Mouse (Mus musculus): ENCODE results near the gene Aox2. TPM values are rescaled to one million over a fixed set of nuclear protein-coding genes. Genes with fewer than 3 reads are reported as not detected.
"Not testable (repeated sequence)": the region's sequence is repeated elsewhere in the genome, so short reads cannot be mapped to it uniquely, and the experiment has no call there.

Gene Aox2
- polyA plus RNA-seq, 1 experiment from 2014 or later = 0.04 TPM

DNA sequence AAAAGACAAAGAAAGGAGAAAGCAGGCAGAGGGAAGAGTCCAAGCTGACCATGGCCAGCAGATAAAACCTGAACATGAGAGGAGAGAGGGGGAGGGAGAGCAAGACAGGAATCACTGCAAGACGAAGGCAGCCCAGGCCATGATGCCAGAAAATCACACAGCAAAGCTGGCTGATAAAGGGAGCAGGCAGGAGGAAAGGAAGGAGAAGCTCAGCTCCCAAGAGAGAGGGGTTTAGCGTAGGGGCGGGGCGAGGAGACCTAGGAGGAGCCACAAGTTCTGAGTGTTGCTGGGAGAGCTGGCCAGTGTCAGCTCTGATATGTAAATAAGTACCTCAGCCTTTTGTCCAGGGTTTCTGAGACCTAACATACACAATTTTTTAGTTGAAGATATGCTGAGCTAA, 84.2 kb downstream of the Aox2 start:
- H3K9ac ChIP-seq = no peak overlapping the region
- no peaks in the 10 kb centered on the region for H3K36me3 ChIP-seq
- H3K27ac ChIP-seq = no peak overlapping the region
- H3K4me3 ChIP-seq = no peak overlapping the region
- no peak overlapping the region for H3K4me2 ChIP-seq (replicated peaks)
- H3K27me3 ChIP-seq = no peaks in the 10 kb centered on the region
- no peaks in the 10 kb centered on the region for H3K4me1 ChIP-seq
- WGBS = 66% methylated on average over 4 of the region's 4 CpGs
- ATAC-seq (ENCODE audit: low FRiP score) = no peak
- no peaks in the 10 kb centered on the region for H3K9me3 ChIP-seq (replicated peaks)

DNA sequence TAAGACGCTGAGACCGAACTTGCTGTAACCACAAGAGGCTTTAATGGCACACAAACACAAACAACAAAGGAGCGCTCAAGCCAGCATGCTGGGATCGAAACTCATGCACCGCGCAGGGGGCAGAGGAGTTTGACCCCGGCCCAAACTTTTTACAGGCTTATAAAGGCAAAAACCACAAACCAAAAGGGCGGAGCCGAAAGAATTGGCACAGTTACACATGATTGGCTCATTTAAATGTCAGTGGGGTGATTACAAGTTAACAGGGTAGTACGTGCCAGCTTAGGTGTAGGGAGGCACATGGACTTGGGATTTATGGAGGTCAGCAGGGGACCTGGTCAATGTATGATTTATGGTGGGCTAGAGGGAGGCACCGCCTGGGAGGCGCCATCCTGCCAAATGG, 86.4 kb downstream of the Aox2 start:
- ATAC-seq (ENCODE audit: low FRiP score) = no peak
- 91% methylated on average over 12 of the region's 12 CpGs for whole genome bisulfite sequencing
- no peaks in the 10 kb centered on the region for H3K27me3 ChIP-seq
- H3K27ac ChIP-seq = no peak overlapping the region
- no peak overlapping the region for H3K4me2 ChIP-seq (replicated peaks)
- H3K36me3 ChIP-seq = no peaks in the 10 kb centered on the region
- H3K4me1 ChIP-seq = no peaks in the 10 kb centered on the region
- no peaks in the 10 kb centered on the region for H3K9me3 ChIP-seq (replicated peaks)
- no peak overlapping the region for H3K9ac ChIP-seq
- H3K4me3 ChIP-seq = no peak overlapping the region

DNA sequence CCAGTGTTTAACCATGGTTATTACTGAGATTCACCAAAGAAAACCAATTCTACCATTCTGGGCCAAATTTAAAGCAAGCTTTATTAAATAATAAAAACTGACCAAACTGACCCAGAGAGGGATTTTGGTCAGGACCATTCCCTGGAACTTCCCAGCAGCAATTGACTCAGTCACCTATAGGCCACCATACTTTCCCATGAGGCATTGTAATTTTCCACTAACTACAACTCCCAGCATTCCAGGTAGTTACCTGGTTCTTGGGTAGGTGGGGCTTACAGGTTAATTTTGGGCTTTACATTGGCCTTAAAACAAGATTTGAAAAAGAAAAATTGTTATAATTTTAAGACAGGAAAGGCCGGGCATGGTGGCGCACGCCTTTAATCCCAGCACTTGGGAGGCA, 87.7 kb downstream of the Aox2 start:
- no peak overlapping the region for H3K9ac ChIP-seq
- H3K36me3 ChIP-seq = no peaks in the 10 kb centered on the region
- H3K27me3 ChIP-seq = no peaks in the 10 kb centered on the region
- WGBS = 97% methylated on average over 3 of the region's 3 CpGs
- no peak overlapping the region for H3K27ac ChIP-seq
- no peak for ATAC-seq (ENCODE audit: low FRiP score)
- no peaks in the 10 kb centered on the region for H3K4me1 ChIP-seq
- no peaks in the 10 kb centered on the region for H3K9me3 ChIP-seq (replicated peaks)
- no peak overlapping the region for H3K4me3 ChIP-seq
- H3K4me2 ChIP-seq (replicated peaks) = no peak overlapping the region

DNA sequence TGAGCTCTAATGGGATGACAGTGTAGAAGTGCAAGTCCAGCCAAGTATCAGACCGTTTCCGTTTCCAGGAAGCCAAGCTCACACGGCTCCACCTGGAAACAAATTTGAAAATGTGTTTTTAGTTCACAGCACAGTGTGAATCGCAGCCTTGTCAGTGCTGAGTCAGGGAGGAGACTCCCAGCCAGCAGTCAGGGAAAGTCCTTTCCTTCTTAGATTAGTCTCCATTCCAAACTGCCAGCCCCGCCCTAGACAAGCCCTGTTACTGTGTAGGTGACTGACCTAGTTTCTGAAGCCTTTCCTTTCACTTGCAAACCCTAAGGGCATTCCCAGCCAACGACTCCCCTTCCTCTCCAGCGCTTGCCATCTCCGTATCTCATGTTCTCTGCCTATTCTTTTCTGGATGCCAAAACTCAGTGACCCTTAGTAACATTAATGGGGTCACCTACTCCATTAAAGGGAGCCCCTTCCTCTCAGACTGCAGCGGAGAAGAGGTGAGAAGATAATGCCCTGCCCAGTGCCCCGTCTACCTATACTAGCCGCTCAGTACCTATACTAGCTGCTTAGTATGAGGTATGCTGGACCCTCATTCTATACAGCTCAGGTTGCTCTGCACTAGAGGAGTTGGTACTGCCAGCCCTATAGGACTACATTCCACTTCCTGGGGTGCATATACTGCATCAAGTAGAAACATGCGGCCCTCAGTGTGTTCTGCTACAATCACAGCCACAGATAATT, 88.8 kb downstream of the Aox2 start:
- Histone ChIP-seq H3K27me3 (no peaks in the 10 kb centered on the region), H3K9ac (no peak overlapping the region), H3K4me2 (replicated peaks) (no peak overlapping the region), H3K4me3 (no peak overlapping the region), H3K9me3 (replicated peaks) (no peaks in the 10 kb centered on the region), H3K36me3 (no peaks in the 10 kb centered on the region), H3K4me1 (no peaks in the 10 kb centered on the region), H3K27ac (no peak overlapping the region)
- ATAC-seq (ENCODE audit: low FRiP score) = no peak
- 78% methylated on average over 12 of the region's 12 CpGs for WGBS

DNA sequence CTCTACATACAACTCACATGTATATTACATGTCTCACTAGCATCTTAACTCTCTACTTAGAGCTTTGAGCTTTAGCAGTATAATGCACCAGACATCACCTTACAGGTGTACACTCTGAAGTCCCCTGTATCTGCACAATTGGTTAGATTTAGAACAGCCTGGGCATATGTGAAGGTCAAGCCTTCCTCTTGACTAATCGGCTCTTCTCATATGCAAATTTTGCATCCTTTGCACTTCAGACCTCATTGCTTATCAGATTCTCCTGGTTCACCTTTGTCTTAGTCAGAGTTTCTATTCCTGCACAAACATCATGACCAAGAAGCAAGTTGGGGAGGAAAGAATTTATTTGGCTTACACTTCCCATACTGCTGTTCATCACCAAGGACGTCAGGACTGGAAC, 91.6 kb downstream of the Aox2 start:
- no peak for ATAC-seq (ENCODE audit: low FRiP score)
- H3K36me3 ChIP-seq = no peaks in the 10 kb centered on the region
- H3K27me3 ChIP-seq = no peaks in the 10 kb centered on the region
- H3K4me3 ChIP-seq = no peak overlapping the region
- WGBS = 81% methylated on average over 2 of the region's 2 CpGs
- H3K9ac ChIP-seq = no peak overlapping the region
- H3K9me3 ChIP-seq (replicated peaks) = no peaks in the 10 kb centered on the region
- no peak overlapping the region for H3K4me2 ChIP-seq (replicated peaks)
- H3K4me1 ChIP-seq = no peaks in the 10 kb centered on the region
- no peak overlapping the region for H3K27ac ChIP-seq

DNA sequence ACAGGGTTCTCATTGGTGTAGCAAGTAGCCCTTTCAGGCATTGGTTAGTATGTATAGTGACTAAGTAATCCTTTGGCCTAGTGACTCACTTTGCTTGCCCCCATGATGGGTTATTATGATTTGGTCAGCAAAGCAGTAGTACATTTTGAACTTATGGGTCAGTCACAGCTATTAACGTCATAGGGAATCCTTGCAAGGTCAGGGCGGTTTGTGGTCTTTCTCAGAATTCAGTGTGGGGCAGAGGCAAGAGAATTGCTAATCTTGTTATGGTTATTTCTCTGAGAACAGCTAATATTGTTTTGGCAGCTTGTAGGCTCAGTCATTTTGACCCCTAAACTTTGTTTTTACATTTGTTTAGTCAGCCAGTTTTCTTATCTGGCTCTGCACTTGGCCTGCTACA, 96.1 kb downstream of the Aox2 start:
- H3K4me1 ChIP-seq; H3K27me3 ChIP-seq; H3K4me3 ChIP-seq; H3K4me2 ChIP-seq (replicated peaks); H3K36me3 ChIP-seq; H3K27ac ChIP-seq; ATAC-seq (ENCODE audit: low FRiP score); H3K9ac ChIP-seq; H3K9me3 ChIP-seq (replicated peaks): not testable (repeated sequence)
- 90% methylated on average over 2 of the region's 2 CpGs for WGBS

DNA sequence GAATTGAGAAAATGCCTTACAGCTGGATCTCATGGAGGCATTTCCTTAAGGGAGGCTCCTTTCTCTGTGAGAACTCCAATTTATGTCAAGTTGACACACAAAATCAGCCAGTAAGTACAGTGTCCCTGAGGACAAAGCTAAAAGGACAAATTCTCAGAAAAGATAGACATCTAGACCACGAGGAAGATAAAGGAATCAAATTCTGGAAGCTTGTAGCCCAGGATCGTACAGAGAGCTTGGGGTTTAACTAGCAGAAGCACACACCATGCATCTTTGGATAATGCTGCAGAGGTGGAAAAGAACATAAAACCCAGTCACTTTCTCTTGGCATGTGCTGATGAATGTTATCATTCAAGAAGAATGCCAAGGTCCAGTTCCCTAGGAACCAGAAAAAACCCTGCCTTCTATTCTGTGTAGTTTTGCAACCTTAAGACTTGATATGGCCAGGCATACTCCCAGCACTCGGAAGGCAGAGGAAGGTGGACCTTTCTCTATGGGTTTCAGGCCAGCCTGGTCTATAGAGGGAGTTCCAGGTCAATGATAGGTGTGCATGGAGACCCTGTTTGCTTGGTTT, 97.5 kb downstream of the Aox2 start:
- Histone ChIP-seq H3K4me1 (no peaks in the 10 kb centered on the region), H3K36me3 (no peaks in the 10 kb centered on the region), H3K9me3 (replicated peaks) (no peaks in the 10 kb centered on the region), H3K4me2 (replicated peaks) (no peak overlapping the region), H3K27ac (no peak overlapping the region), H3K27me3 (no peaks in the 10 kb centered on the region), H3K9ac (no peak overlapping the region), H3K4me3 (no peak overlapping the region)
- 77% methylated on average over 3 of the region's 3 CpGs for WGBS
- no peak for ATAC-seq (ENCODE audit: low FRiP score)

DNA sequence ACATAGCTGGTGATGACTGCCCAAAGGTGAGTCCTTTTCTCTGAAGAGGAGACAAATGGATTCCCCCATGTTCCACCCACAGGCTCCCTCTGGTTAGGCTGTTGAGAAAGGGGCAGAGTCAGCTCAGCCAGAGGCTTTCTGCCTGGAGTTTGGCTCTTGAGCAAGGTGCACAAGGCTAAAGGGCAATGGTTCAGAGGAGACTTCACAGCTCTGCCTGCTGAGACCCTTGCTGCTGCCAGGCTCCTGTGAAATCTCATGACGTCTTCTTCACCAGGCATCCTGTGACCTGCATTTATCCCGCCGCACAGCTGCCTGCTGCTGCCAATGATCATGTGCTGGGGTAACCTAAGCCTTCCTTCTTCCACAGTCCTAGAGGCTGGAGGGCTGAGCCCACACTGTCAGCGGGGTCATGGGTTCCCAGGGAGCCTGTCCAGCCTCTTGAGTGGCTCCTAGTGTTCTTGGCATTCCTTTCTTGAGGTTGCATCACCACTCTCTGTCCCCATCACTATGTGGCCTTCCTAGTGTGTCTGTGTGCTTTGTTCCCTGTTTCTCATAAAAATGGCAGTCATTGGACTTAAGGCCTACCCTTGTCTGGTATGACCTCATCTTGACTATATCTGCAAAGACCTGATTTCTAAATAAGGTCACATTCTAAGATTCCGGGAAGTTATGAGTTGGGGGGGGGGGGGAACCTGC, 104.6 kb downstream of the Aox2 start:
- Histone ChIP-seq H3K4me3 (no peak overlapping the region), H3K9ac (no peak overlapping the region), H3K36me3 (no peaks in the 10 kb centered on the region), H3K4me2 (replicated peaks) (no peak overlapping the region), H3K9me3 (replicated peaks) (no peaks in the 10 kb centered on the region), H3K27me3 (no peaks in the 10 kb centered on the region), H3K4me1 (no peaks in the 10 kb centered on the region), H3K27ac (no peak overlapping the region)
- 79% methylated on average over 5 of the region's 5 CpGs for WGBS
- ATAC-seq (ENCODE audit: low FRiP score) = no peak

DNA sequence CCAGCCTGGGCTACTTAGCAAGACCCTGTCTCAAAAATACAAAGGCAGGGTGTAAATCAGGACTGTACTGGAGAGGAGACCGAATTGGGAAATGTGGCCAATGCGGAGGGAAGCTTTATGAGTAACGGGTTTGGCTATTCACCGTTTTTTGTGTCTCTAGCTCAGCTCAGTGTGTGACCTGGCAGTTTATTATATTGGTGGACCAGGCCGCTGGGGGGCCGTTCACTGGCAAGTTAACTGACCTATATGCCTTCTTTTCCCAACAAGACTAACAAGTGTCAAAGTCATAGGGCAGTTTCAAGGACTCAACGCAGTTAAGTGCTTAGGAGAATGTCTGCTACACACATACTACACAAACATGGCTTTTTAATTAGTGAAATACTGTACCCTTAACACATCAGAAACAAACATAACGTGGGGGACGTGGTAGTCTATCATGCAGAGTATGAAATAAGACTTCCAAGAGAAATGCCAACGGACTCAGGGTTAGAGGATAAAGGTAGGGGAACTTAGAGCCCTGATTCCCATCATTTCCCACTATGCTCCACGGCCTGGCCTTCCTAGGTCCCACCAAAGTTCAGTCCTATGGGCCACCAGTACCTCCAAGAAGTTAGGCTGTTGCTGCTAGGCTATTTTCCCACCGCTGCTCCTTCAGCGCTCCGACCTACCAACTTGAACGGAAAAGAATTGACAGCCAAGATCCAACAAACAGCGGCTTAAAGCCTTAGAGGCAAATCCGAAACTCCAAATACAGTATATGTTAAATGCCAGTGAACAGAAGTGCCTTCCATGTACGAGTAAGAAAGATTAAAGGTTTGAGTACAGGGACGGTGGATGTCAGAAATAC, 113.5 kb downstream of the Aox2 start:
- Histone ChIP-seq H3K36me3 (peaks cover 19% of the 10 kb centered on the region), H3K27me3 (no peaks in the 10 kb centered on the region), H3K9ac (peak overlapping the region; percentile 99), H3K4me2 (replicated peaks) (peak overlapping the region; percentile 87), H3K27ac (peak overlapping the region; percentile 97), H3K9me3 (replicated peaks) (no peaks in the 10 kb centered on the region), H3K4me3 (peak overlapping the region; percentile 100), H3K4me1 (peaks cover 20% of the 10 kb centered on the region)
- ATAC-seq (ENCODE audit: low FRiP score) = no peak
- 46% methylated on average over 19 of the region's 19 CpGs for WGBS

DNA sequence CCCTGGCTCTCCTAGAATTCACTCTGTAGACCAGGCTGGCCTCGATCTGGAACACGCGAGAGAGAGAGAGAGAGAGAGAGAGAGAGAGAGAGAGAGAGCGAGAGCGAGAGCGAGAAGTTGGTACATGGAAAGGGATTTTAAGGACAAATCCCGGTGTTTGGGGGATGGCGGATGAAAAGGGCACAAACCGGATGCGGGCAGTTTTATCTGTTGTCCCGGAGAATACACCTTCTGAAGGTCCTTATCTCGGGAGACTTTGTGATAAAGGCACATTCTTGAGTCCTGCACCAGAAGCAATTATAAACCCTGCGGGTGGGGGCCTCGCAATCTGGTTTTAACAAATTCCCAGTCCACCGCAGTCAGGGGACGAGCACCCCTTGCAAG, 114.1 kb downstream of the Aox2 start:
- Histone ChIP-seq H3K27ac (peak overlapping the region; percentile 97), H3K4me1 (peaks cover 20% of the 10 kb centered on the region), H3K27me3 (no peaks in the 10 kb centered on the region), H3K9me3 (replicated peaks) (no peaks in the 10 kb centered on the region), H3K36me3 (peaks cover 23% of the 10 kb centered on the region), H3K4me3 (peak overlapping the region; percentile 100), H3K4me2 (replicated peaks) (peak overlapping the region; percentile 87), H3K9ac (peak overlapping the region; percentile 99)
- 0% methylated on average over 16 of the region's 16 CpGs for WGBS
- ATAC-seq (ENCODE audit: low FRiP score) = 0 out of 2 replicates have a peak, but pooled peaks have one; percentile 4

DNA sequence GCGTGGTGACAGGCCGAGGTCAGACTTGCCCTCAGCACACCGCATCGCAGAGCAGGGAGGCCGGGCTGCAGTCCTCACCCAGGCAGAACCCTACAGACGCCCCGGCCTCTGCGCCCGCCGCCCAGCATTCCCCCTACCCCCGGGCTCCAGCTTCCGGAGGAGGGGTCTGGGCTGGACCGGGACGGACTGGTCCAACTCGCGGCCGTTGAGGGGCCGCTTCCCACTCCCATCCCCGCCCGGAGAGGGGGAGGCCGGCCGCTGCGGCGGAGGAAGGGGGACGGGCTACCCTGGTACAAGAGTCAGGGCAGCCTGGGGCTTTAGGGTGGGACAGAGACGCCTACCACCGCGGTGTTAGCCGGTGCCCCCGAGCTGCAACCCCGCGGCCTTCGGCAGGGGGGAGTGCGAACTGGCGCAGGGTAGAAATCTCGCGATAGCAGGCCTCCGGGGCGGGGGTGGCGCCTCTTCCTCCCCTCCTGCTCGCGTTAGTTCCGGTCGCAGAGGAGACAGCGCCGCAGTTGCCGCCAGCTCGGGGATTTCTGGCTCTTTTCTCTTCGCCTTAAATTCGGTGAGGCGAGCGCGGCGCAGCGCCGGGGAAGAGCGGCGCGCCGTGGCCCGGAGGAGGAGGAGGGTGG, 114.6 kb downstream of the Aox2 start, which contains the start of gene Bzw1:
Bzw1 (plus strand) TSS at position 247 of the 632 bp plus-strand sequence.
- Histone ChIP-seq H3K27me3 (no peaks in the 10 kb centered on the region), H3K9ac (peak within 1 kb of the TSS; percentile 99), H3K9me3 (replicated peaks) (no peaks in the 10 kb centered on the region), H3K4me3 (peak within 1 kb of the TSS; percentile 100), H3K4me1 (peaks cover 20% of the 10 kb centered on the region), H3K4me2 (replicated peaks) (peak within 1 kb of the TSS; percentile 87), H3K36me3 (peaks cover 28% of the 10 kb centered on the region), H3K27ac (peak within 1 kb of the TSS; percentile 97)
- ATAC-seq (ENCODE audit: low FRiP score) = peak; percentile 98
- 0% methylated on average over 47 of the region's 61 CpGs for WGBS

Measured in hindbrain, embryonic 12.5 days (tissue).